Mouse (Mus musculus) forebrain, embryonic 16.5 days (tissue): ENCODE data around the gene Slc35g3. TPM values are rescaled to one million over a fixed set of nuclear protein-coding genes. Genes with fewer than 3 reads are reported as not detected.
A peak's percentile ranks its signal among the peaks of the same experiment; 100 is the strongest.

ENCODE experiments used
- ATAC-seq: fragments of 200-750 bp; cut with Nextera tagmentation; 2 replicates; pipeline ENCODE4 v1.8.0; 2017; ENCODE audit warnings: mild to moderate bottlenecking, moderate library complexity
- H3K27ac ChIP-seq: fragments of 300-500 bp; sonication (generic); 2 replicates; pipeline ENCODE4 v1.5.1; 2014; ENCODE audit warnings: low read length, control low read depth
- H3K27me3 ChIP-seq: fragments of 300-500 bp; sonication (generic); replicated peaks from 2 replicates; pipeline ENCODE4 v1.6.1; 2014; ENCODE audit warnings: low read length; ENCODE audit not compliant: control insufficient read depth, insufficient read depth
- H3K36me3 ChIP-seq: fragments of 300-500 bp; sonication (generic); 2 replicates; pipeline ENCODE4 v1.6.1; 2014; ENCODE audit not compliant: control insufficient read depth, insufficient read depth
- H3K4me1 ChIP-seq: fragments of 300-500 bp; sonication (generic); replicated peaks from 2 replicates; pipeline ENCODE4 v1.6.1; 2014; ENCODE audit warnings: low read length; ENCODE audit not compliant: control insufficient read depth, insufficient read depth
- H3K4me2 ChIP-seq: fragments of 300-500 bp; sonication (generic); 2 replicates; pipeline ENCODE4 v1.6.1; 2014; ENCODE audit warnings: mild to moderate bottlenecking, low read length, control low read depth
- H3K4me3 ChIP-seq: fragments of 300-500 bp; sonication (generic); replicated peaks from 2 replicates; pipeline ENCODE4 v1.5.1; 2014; ENCODE audit warnings: mild to moderate bottlenecking, low read length, control low read depth
- H3K9ac ChIP-seq: fragments of 300-500 bp; sonication (generic); replicated peaks from 2 replicates; pipeline ENCODE4 v1.6.1; 2014; ENCODE audit warnings: low read depth, low read length, control low read depth
- H3K9me3 ChIP-seq: fragments of 300-500 bp; sonication (generic); 2 replicates; pipeline ENCODE4 v1.6.1; 2016; ENCODE audit warnings: low read length; ENCODE audit not compliant: control insufficient read depth
- WGBS: fragments of 180-500 bp; shearing (Covaris S2); extraction: QIAGEN DNeasy Blood & Tissue Kit; methylation state at CpG from one replicate; pipeline ENCODE4 v1.1.7; 2014; 5-methylcytosine and 5-hydroxymethylcytosine counted together
- polyA plus RNA-seq: library from polyadenylated mRNA; unstranded; fragments of >200 nt; fragmentation: Nextera tagmentation; extraction: Ambion mirVana; gene quantifications from 2 replicates; pipeline ENCODE4 v1.2.1, GENCODE M21; 2015

Gene Slc35g3
- 0.16 and 0.18 TPM in 2 replicates for polyA plus RNA-seq

GRCm38 (mm10) chr11:69761868-69762267 lies at the start of gene Slc35g3:
Slc35g3 (minus strand) TSS chr11:69761968.
- Histone ChIP-seq H3K36me3 (no peaks in the 10 kb centered on the region), H3K4me1 (peaks cover 32% of the 10 kb centered on the region), H3K9me3 (no peaks in the 10 kb centered on the region), H3K4me3 (no peak within 1 kb of the TSS), H3K4me2 (no peak within 1 kb of the TSS), H3K27me3 (no peaks in the 10 kb centered on the region), H3K27ac (no peak within 1 kb of the TSS), H3K9ac (no peak within 1 kb of the TSS)
- ATAC-seq, result no peak
- 79% methylated on average over 1 of the region's 1 CpGs for WGBS

GRCm38 (mm10) chr11:69810280-69810679 lies 48.5 kb upstream of the Slc35g3 start:
- ATAC-seq, result no peak
- no peaks in the 10 kb centered on the region for H3K36me3 ChIP-seq

GRCm38 (mm10) chr11:69807641-69808040 lies 45.9 kb upstream of the Slc35g3 start:
- H3K36me3 ChIP-seq, result no peaks in the 10 kb centered on the region
- H3K4me2 ChIP-seq, result no peak overlapping the region
- H3K27me3 ChIP-seq, result peaks cover 19% of the 10 kb centered on the region
- H3K9me3 ChIP-seq, result no peaks in the 10 kb centered on the region
- H3K27ac ChIP-seq, result no peak overlapping the region
- WGBS, result 85% methylated on average over 2 of the region's 2 CpGs
- H3K4me1 ChIP-seq, result peaks cover 24% of the 10 kb centered on the region
- no peak for ATAC-seq
- H3K9ac ChIP-seq, result no peak overlapping the region
- no peak overlapping the region for H3K4me3 ChIP-seq

More at GRCm38 (mm10) chr11:69810280-69810679, 48.5 kb upstream of the Slc35g3 start:
- Histone ChIP-seq H3K27ac (no peak overlapping the region), H3K9me3 (no peaks in the 10 kb centered on the region), H3K4me1 (no peaks in the 10 kb centered on the region), H3K4me3 (no peak overlapping the region), H3K4me2 (no peak overlapping the region), H3K9ac (no peak overlapping the region), H3K27me3 (peaks cover 6% of the 10 kb centered on the region)

- no peak overlapping the region for H3K4me3 ChIP-seq
- WGBS, result 81% methylated on average over 4 of the region's 4 CpGs
Measured at GRCm38 (mm10) chr11:69806378-69806777, 44.6 kb upstream of the Slc35g3 start.

GRCm38 (mm10) chr11:69804972-69805909 lies 43.5 kb upstream of the Slc35g3 start, which contains the start of gene Tmem102:
Tmem102 (minus strand) TSS chr11:69805624.
- peaks cover 19% of the 10 kb centered on the region for H3K27me3 ChIP-seq
- ATAC-seq, result no peak
- H3K27ac ChIP-seq, result no peak within 1 kb of the TSS
- peak within 1 kb of the TSS; percentile 83 for H3K4me2 ChIP-seq
- H3K9ac ChIP-seq, result no peak within 1 kb of the TSS
- peaks cover 39% of the 10 kb centered on the region for H3K4me1 ChIP-seq
- H3K9me3 ChIP-seq, result no peaks in the 10 kb centered on the region
- H3K36me3 ChIP-seq, result no peaks in the 10 kb centered on the region
- no peak within 1 kb of the TSS for H3K4me3 ChIP-seq
- WGBS, result 7% methylated on average over 29 of the region's 29 CpGs

More at GRCm38 (mm10) chr11:69806378-69806777, 44.6 kb upstream of the Slc35g3 start:
- peaks cover 36% of the 10 kb centered on the region for H3K4me1 ChIP-seq
- no peak for ATAC-seq
- no peak overlapping the region for H3K4me2 ChIP-seq
- H3K27ac ChIP-seq, result no peak overlapping the region
- H3K27me3 ChIP-seq, result peaks cover 19% of the 10 kb centered on the region
- H3K36me3 ChIP-seq, result no peaks in the 10 kb centered on the region
- no peak overlapping the region for H3K9ac ChIP-seq
- no peaks in the 10 kb centered on the region for H3K9me3 ChIP-seq

- WGBS, result 7% methylated on average over 12 of the region's 12 CpGs
- no peaks in the 10 kb centered on the region for H3K9me3 ChIP-seq
- H3K4me1 ChIP-seq, result peaks cover 42% of the 10 kb centered on the region
- no peak overlapping the region for H3K4me3 ChIP-seq
- H3K27me3 ChIP-seq, result peaks cover 19% of the 10 kb centered on the region
- H3K27ac ChIP-seq, result no peak overlapping the region
- no peak overlapping the region for H3K9ac ChIP-seq
- H3K36me3 ChIP-seq, result no peaks in the 10 kb centered on the region
- H3K4me2 ChIP-seq, result peak overlapping the region; percentile 83
- ATAC-seq, result no peak
Measured at GRCm38 (mm10) chr11:69804652-69804940, 42.8 kb upstream of the Slc35g3 start.

GRCm38 (mm10) chr11:69803786-69804651 lies 42.3 kb upstream of the Slc35g3 start:
- ATAC-seq, result peak; percentile 37
- Histone ChIP-seq H3K9ac (peak overlapping the region; percentile 74), H3K27ac (no peak overlapping the region), H3K27me3 (peaks cover 19% of the 10 kb centered on the region), H3K4me1 (peaks cover 48% of the 10 kb centered on the region), H3K9me3 (no peaks in the 10 kb centered on the region), H3K4me2 (peak overlapping the region; percentile 83), H3K4me3 (peak overlapping the region; percentile 76), H3K36me3 (no peaks in the 10 kb centered on the region)
- 1% methylated on average over 60 of the region's 60 CpGs for WGBS

- H3K4me1 ChIP-seq, result peaks cover 50% of the 10 kb centered on the region
- H3K4me2 ChIP-seq, result peak overlapping the region; percentile 83
- H3K36me3 ChIP-seq, result no peaks in the 10 kb centered on the region
Measured at GRCm38 (mm10) chr11:69803328-69803727, 41.6 kb upstream of the Slc35g3 start.

GRCm38 (mm10) chr11:69802648-69803105 lies 40.9 kb upstream of the Slc35g3 start:
- H3K4me2 ChIP-seq, result peak overlapping the region; percentile 83
- peaks cover 50% of the 10 kb centered on the region for H3K4me1 ChIP-seq
- H3K9me3 ChIP-seq, result no peaks in the 10 kb centered on the region
- under 1% methylated on average over 30 of the region's 33 CpGs for WGBS
- H3K4me3 ChIP-seq, result peak overlapping the region; percentile 76
- ATAC-seq, result peak; percentile 44
- H3K27me3 ChIP-seq, result peaks cover 19% of the 10 kb centered on the region
- H3K9ac ChIP-seq, result peak overlapping the region; percentile 74
- H3K36me3 ChIP-seq, result no peaks in the 10 kb centered on the region
- peak overlapping the region; percentile 61 for H3K27ac ChIP-seq

More at GRCm38 (mm10) chr11:69803328-69803727, 41.6 kb upstream of the Slc35g3 start:
- 2% methylated on average over 12 of the region's 12 CpGs for WGBS
- no peaks in the 10 kb centered on the region for H3K9me3 ChIP-seq
- peak overlapping the region; percentile 76 for H3K4me3 ChIP-seq
- peak overlapping the region; percentile 74 for H3K9ac ChIP-seq
- no peak overlapping the region; the same call in 1 of the 2 replicates for H3K27ac ChIP-seq
- ATAC-seq, result no peak
- peaks cover 19% of the 10 kb centered on the region for H3K27me3 ChIP-seq
